Mouse (Mus musculus) hindbrain, postnatal 0 days (tissue): ENCODE data around the gene Prok1. TPM values are rescaled to one million over a fixed set of nuclear protein-coding genes. Genes with fewer than 3 reads are reported as not detected.

Experiments
- ATAC-seq: fragments of 200-750 bp; cut with Nextera tagmentation; 2 replicates; pipeline ENCODE4 v1.8.0; 2017; ENCODE audit warnings: mild to moderate bottlenecking, moderate TSS enrichment, moderate library complexity
- DNase-seq: peaks from one replicate; pipeline ENCODE4 v3.0.0-alpha.2; 2015; ENCODE audit warnings: low spot score
- H3K27ac ChIP-seq: fragments of 300-500 bp; sonication (generic); 2 replicates; pipeline ENCODE4 v1.5.1; 2014; ENCODE audit warnings: mild to moderate bottlenecking
- H3K27me3 ChIP-seq: fragments of 300-500 bp; sonication (generic); 2 replicates; pipeline ENCODE4 v1.6.1; 2014; ENCODE audit warnings: low read length, mixed read lengths; ENCODE audit not compliant: insufficient read depth
- H3K36me3 ChIP-seq: fragments of 300-500 bp; sonication (generic); 2 replicates; pipeline ENCODE4 v1.6.1; 2014; ENCODE audit warnings: low read length, mixed read lengths; ENCODE audit not compliant: insufficient read depth
- H3K4me1 ChIP-seq: fragments of 300-500 bp; sonication (generic); 2 replicates; pipeline ENCODE4 v1.6.1; 2014; ENCODE audit warnings: antibody characterized with exemption, low read length, mixed read lengths; ENCODE audit not compliant: insufficient read depth
- H3K4me2 ChIP-seq: fragments of 300-500 bp; sonication (generic); 2 replicates; pipeline ENCODE4 v1.6.1; 2014; ENCODE audit warnings: low read depth, mild to moderate bottlenecking, low read length, moderate library complexity, mixed read lengths
- H3K4me3 ChIP-seq: fragments of 300-500 bp; sonication (generic); 2 replicates; pipeline ENCODE4 v1.5.1; 2014; ENCODE audit warnings: low read length
- H3K9ac ChIP-seq: fragments of 300-500 bp; sonication (generic); replicated peaks from 2 replicates; pipeline ENCODE4 v1.6.1; 2014; ENCODE audit warnings: mild to moderate bottlenecking, low read length, moderate library complexity, mixed read lengths
- H3K9me3 ChIP-seq: fragments of 300-500 bp; sonication (generic); 2 replicates; pipeline ENCODE4 v1.6.1; 2016; ENCODE audit warnings: low read length, mixed read lengths
- CTCF ChIP-seq: IDR thresholded peaks from 2 replicates; pipeline ENCODE4 v1.5.1; 2016; ENCODE audit warnings: antibody characterized with exemption, control low read depth, low read depth
- WGBS: fragments of 180-500 bp; shearing (Covaris S2); extraction: QIAGEN DNeasy Blood & Tissue Kit; methylation state at CpG from one replicate; pipeline ENCODE4 v1.1.7; 2014; 5-methylcytosine and 5-hydroxymethylcytosine counted together
- polyA plus RNA-seq: library from polyadenylated mRNA; unstranded; fragments of >200 nt; fragmentation: Nextera tagmentation; extraction: Ambion mirVana; gene quantifications from 2 replicates; pipeline ENCODE4 v1.2.1, GENCODE M21; 2015
- total RNA-seq: library from RNA; depleted of rRNA; stranded (reverse); fragments of >200 nt; gene quantifications from 2 replicates; pipeline ENCODE4 v1.2.3, GENCODE M21; 2014

Gene Prok1
- total and polyA plus RNA-seq, 2 experiments from 2014 or later, result 0.19 to 0.26 TPM

DNA sequence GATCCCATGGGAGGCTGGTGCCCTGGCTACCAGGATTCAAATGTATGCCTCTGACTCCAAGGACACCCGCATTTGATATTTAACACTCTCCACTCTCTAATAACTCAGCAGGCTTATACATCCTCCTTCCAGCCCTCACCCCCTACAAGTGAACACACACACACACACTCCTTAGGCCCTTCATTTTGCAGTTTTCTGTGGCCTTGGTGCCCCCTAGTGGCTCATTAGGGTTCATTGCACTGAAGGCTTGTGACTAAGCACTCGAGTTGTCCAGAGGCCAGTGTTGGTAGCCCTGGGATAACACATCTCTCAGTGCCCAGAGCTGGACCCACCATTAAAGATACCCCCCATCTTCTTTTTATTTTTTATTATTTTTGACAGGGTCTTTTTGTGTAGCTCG is 34.3 kb upstream of the Prok1 start:
- Histone ChIP-seq H3K4me2 (no peak overlapping the region), H3K27me3 (no peaks in the 10 kb centered on the region), H3K9me3 (no peaks in the 10 kb centered on the region), H3K4me1 (no peaks in the 10 kb centered on the region), H3K9ac (no peak overlapping the region), H3K4me3 (no peak overlapping the region), H3K27ac (no peak overlapping the region), H3K36me3 (no peaks in the 10 kb centered on the region)
- ATAC-seq (peak; percentile 84), DNase-seq (peak; percentile 82)
- WGBS, result 16% methylated on average over 3 of the region's 3 CpGs
- peak; percentile 95 for TF ChIP-seq CTCF

DNA sequence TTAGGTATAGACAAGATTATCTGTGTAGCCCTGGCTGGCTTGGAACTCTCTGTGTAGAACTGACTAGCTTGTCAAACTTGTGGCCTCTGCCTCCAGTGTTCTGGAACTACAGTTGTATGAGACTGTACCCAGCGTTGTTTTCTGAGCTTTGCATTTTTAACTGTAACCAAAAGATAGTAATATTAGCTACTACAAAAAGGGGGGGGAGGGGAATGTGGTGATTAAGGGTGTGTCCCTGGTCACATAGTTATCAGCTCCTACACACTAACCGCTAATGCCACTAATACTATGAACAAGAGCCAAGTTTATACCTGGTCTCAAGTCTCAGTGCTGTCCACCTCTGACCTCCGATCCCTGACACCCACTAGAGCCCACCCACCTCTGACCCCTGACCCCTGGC is 32.9 kb upstream of the Prok1 start:
- H3K27me3 ChIP-seq, result no peaks in the 10 kb centered on the region
- DNase-seq, result no peak
- 91% methylated on average over 3 of the region's 3 CpGs for WGBS
- no peak for ATAC-seq
- no peaks in the 10 kb centered on the region for H3K9me3 ChIP-seq
- no peak overlapping the region for H3K4me3 ChIP-seq
- no peaks in the 10 kb centered on the region for H3K36me3 ChIP-seq
- no peak overlapping the region for H3K4me2 ChIP-seq
- no peaks in the 10 kb centered on the region for H3K4me1 ChIP-seq
- TF ChIP-seq CTCF, result no peak
- H3K27ac ChIP-seq, result no peak overlapping the region
- no peak overlapping the region for H3K9ac ChIP-seq

DNA sequence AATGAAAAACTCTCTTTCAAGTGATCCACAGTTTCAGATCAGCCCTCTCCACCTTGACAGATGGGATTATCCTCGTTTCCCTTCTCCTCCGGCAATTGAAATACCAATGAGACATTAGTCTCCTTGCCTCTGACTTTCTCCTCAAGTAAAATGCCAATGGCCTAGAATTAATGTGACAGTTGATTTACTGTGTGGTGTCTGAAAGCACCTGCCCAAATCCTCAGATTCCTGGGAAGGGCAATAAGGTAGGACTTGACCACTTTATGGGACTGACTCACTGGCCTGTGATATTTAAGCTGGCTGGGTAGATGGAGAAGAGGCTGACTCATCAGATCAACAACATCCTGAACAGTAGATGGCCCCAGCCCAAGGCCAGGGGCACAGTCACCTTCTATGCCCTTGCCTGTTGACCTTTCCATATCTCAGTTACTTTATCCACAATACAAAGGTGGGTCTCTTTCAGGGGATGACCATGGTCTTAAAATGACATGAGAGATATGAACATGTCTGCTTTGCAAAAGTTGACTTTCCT is 27.4 kb upstream of the Prok1 start:
- DNase-seq (no peak), ATAC-seq (no peak)
- Histone ChIP-seq H3K36me3 (no peaks in the 10 kb centered on the region), H3K9me3 (no peaks in the 10 kb centered on the region), H3K27ac (no peak overlapping the region), H3K4me3 (no peak overlapping the region), H3K4me2 (no peak overlapping the region), H3K4me1 (no peaks in the 10 kb centered on the region), H3K9ac (no peak overlapping the region), H3K27me3 (no peaks in the 10 kb centered on the region)
- TF ChIP-seq CTCF, result no peak
- whole genome bisulfite sequencing, result 72% methylated on average over 2 of the region's 2 CpGs

DNA sequence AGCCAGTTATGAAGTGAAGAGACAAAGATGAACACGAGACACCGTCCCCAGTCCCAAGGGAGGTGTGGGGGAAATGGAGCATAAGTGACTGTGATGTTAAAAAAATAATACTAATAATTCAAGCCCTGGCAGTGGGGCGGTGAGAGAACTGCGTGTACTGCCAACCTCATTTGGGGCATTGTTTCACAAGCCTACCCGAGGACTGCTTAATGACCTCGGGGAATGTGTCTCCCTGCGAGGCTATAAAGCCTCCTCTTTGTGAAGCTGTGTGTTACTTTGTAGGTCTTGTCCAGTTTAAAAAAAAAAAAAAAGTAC is 22.3 kb upstream of the Prok1 start:
- TF ChIP-seq CTCF, result no peak
- Histone ChIP-seq H3K4me3 (no peak overlapping the region), H3K36me3 (no peaks in the 10 kb centered on the region), H3K9ac (no peak overlapping the region), H3K9me3 (no peaks in the 10 kb centered on the region), H3K4me2 (no peak overlapping the region), H3K4me1 (0 out of 2 replicates have a peak, but pooled peaks cover 4% of the 10 kb centered on the region), H3K27ac (no peak overlapping the region), H3K27me3 (no peaks in the 10 kb centered on the region)
- ATAC-seq (no peak), DNase-seq (peak; percentile 10)
- WGBS, result 27% methylated on average over 7 of the region's 7 CpGs

DNA sequence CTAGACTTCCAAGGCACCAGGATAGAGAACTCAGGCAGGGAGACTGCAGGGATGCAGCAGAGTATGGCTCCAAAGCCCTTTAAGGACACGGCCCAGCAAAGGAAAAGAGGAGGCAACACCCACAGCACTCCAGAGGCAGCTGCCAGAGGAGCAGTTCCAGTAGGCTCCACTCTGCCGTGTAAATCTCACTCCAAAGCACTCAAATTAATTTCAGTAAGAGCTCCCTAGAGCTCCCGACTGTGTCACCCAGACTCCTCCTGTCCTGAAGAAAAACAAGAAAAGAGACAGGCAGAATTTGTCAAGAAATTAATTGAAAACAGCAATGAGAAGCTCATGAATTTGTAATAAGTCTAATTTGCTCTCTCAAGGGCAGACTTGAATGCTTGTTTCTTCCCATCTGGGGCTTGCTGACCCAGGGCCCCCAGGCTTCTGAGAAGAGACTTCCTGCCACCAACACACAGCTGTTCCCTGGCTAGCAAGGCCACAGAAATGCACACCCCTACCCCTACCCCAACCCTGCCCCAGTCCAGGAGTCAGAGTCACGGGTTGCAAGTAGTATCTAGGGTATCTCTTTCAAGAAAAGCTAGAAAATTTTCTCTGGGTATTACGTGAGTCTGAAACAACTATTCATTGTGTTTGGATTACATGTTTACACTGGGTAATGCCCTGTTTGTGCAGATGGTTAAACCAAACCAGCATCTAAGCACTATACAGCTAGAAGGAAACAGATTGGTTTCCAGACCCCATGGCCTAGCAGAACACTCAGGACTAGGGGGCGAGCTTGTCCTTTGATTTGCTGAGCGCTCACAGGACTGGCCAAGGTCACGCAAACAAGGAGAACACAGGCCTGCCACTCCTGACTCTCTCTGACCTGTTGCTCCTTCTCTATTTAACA is 21.7 kb upstream of the Prok1 start:
- TF ChIP-seq CTCF, result no peak
- no peak overlapping the region for H3K9ac ChIP-seq
- H3K4me2 ChIP-seq, result no peak overlapping the region
- no peaks in the 10 kb centered on the region for H3K27me3 ChIP-seq
- no peaks in the 10 kb centered on the region for H3K36me3 ChIP-seq
- no peaks in the 10 kb centered on the region for H3K9me3 ChIP-seq
- WGBS, result 49% methylated on average over 8 of the region's 8 CpGs
- peak overlapping the region; percentile 23; the same call in 1 of the 2 replicates for H3K27ac ChIP-seq
- 0 out of 2 replicates have a peak, but pooled peaks cover 4% of the 10 kb centered on the region for H3K4me1 ChIP-seq
- no peak overlapping the region for H3K4me3 ChIP-seq
- DNase-seq (peak; percentile 9), ATAC-seq (peak; percentile 46; the same call in 1 of the 2 replicates)

DNA sequence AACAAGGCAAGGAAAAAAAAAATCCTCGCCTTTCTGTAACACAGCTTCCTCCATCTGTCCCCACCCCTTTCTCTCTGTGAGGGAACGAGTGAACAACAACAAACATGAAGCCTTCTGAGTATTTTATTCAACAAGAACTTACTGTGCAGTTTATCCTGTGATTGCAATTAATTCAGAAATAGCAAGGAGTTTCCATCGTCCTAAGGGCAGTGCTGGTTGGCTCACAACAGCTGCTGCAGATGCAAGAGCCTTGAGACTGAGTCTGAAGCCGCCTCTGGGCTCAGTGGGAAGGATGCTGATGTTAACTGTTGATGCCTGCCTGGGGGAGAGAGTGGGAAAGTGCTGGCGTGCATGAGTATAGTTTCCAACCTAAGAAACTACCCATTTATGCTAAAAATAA is 18.4 kb upstream of the Prok1 start:
- H3K9me3 ChIP-seq, result no peaks in the 10 kb centered on the region
- no peak for TF ChIP-seq CTCF
- H3K36me3 ChIP-seq, result no peaks in the 10 kb centered on the region
- ATAC-seq (no peak), DNase-seq (no peak)
- 46% methylated on average over 5 of the region's 5 CpGs for WGBS
- 0 out of 2 replicates have a peak, but pooled peaks cover 4% of the 10 kb centered on the region for H3K4me1 ChIP-seq
- H3K27ac ChIP-seq, result no peak overlapping the region
- no peak overlapping the region for H3K4me2 ChIP-seq
- H3K9ac ChIP-seq, result no peak overlapping the region
- no peaks in the 10 kb centered on the region for H3K27me3 ChIP-seq
- H3K4me3 ChIP-seq, result no peak overlapping the region

DNA sequence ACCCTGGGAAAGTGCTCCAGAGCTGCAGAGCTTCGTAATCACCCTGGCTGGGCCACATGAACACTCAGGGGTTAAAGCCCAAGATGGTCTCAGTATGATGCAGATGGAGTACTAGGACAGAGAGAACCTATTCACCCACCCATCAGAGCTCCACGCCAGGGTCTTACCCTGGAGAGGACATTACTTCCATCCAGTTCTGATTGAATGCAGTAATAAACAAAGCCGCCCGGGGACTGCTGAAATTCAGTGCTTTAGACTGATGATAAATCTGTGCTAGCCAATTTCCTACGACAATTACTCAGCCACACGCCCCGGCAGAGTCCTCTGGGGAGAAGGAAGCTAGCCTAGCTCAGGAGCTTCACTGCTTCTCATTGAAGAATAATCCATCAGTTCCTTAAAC is 17.2 kb upstream of the Prok1 start:
- H3K27me3 ChIP-seq, result no peaks in the 10 kb centered on the region
- DNase-seq (peak; percentile 40), ATAC-seq (no peak)
- no peak overlapping the region for H3K27ac ChIP-seq
- H3K4me2 ChIP-seq, result no peak overlapping the region
- no peaks in the 10 kb centered on the region for H3K9me3 ChIP-seq
- no peaks in the 10 kb centered on the region for H3K36me3 ChIP-seq
- H3K9ac ChIP-seq, result no peak overlapping the region
- no peak for TF ChIP-seq CTCF
- no peak overlapping the region for H3K4me3 ChIP-seq
- 48% methylated on average over 7 of the region's 7 CpGs for WGBS
- 0 out of 2 replicates have a peak, but pooled peaks cover 4% of the 10 kb centered on the region for H3K4me1 ChIP-seq
